Mouse (Mus musculus) lung, postnatal 0 days (tissue): ENCODE measurements around the gene Casp1.

ENCODE experiments used
- CTCF ChIP-seq: IDR thresholded peaks from 2 replicates; pipeline ENCODE4 v1.5.1; 2016; ENCODE audit warnings: antibody characterized with exemption, mild to moderate bottlenecking
- EP300 ChIP-seq: IDR thresholded peaks from 2 replicates; pipeline ENCODE4 v1.6.1; 2016; ENCODE audit warnings: antibody characterized with exemption, mild to moderate bottlenecking, control low read depth

- TF ChIP-seq EP300 (no peak), CTCF (no peak)
Measured at GRCm38 (mm10) chr9:5298329-5299131, at the start of gene Casp1.
